Mouse (Mus musculus): ENCODE measurements around the gene Nup210. TPM values are rescaled to one million over a fixed set of nuclear protein-coding genes. Genes with fewer than 3 reads are reported as not detected.
"Not testable (repeated sequence)": the region's sequence is repeated elsewhere in the genome, so short reads cannot be mapped to it uniquely, and the experiment has no call there.

Nup210 gene
- total RNA-seq, 1 experiment from 2014 or later, result 208 TPM

DNA sequence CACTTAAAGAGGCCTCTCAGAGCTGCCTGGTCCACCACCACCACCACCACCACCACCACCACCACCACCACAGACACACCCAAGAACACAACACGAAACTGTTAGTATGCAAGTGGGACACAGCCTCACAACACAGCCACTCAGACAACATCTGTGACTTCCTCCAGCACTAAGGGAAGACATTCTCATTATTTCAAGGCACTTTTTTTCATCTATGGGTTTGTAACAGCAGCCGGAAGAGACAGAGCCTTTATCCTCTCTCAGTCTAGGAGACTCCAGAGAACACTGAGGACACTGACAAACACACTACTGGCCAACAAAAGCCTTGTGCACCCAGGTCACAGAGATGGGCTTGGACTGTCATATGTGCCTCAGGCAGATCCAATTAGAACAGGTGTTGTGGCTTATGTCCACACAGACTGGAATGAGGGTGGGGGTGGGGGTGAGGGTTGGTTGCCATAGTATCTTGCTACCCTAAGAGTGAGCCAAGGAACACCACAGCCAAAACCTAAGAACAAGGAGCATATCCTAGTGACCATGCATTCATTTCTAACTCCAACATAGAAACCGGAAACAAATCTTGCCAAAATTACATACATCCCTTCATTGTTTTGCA is 8.2 kb downstream of the Nup210 start:
- no peak for ATAC-seq (replicated peaks; ENCODE audit: low read depth, poor library complexity, severe bottlenecking)

DNA sequence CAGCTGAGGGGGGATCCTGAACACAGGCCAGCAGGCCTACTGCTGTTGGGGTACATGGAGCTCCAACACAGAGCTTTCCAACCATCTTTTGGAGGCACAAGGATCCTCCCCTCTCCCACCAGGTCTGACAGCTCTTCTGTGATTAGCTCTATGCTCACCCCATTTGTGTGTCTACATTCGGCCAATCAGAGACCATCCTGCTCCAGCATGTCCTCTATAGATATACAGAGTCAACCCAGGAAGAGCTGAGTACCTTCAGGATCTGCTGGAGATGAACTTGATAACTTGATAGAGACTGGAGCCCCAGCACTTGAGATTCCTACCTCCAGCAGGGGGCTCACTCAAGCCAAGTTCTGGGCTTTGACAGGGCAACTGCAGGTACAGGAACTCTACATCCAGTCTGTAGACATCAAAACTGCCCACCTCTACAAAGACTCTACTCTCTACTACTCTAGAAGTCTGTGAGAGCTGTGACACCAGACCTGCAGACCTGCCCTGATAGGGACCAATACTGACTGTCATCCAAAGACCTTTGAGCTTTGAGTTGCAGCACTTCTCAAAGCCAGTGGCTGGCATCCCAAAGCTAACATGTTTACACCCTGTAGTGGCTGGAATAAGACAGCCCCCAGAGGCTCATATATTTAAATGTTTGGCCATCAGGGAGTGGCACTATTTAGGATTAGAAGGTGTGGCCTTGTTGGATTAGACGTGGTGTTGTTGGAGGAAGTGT is 11.1 kb downstream of the Nup210 start:
- no peak for ATAC-seq (replicated peaks; ENCODE audit: low read depth, poor library complexity, severe bottlenecking)

DNA sequence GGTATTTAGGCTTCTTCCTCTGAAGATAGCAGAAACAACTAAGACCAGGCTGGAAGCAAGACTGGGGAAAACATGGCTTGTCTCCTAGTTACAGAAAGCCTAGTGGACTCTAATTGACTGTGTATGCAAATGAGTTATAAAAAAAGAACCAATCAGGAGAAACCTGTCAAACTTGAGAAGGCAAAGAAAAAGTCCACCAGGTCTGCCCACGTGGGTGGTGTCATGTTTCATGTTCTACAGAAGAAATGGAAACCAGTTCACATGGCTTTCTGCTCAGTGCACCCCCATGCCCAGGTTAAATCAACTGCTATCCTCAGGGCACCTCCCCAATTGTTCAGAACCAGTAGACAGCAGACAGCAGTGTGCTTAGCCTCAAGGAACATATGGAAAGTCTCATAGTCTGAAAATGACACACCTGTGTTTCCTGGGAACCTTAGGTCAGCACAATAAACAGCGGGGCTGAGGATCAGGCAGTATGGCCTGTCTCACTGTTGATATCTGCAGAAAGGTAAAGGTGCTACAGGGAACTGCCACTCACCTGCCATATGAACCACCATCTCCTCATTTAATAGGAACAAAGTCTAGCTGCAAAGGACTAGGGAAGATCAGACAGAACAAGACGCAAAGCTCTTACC is 11.7 kb downstream of the Nup210 start:
- peak; percentile 73 for ATAC-seq (replicated peaks; ENCODE audit: low read depth, poor library complexity, severe bottlenecking)

DNA sequence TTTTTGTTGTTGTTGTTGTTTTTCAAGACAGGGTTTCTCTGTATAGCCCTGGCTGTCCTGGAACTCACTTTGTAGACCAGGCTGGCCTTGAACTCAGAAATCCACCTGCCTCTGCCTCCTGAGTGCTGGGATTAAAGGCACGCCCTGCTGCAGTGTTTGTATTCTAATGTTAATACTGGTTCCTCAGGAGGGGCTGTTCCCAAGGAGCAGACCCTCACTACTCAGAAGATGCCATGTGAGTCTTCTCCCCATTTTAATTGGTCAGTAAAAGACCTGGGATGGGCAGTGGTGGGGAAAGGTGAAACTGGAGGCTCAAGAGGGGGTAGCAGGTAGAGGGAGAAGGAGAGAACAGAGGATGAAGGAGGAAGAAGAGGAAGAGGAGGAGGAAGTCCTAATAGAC is 13.2 kb downstream of the Nup210 start:
- not testable (repeated sequence) for ATAC-seq (replicated peaks; ENCODE audit: low read depth, poor library complexity, severe bottlenecking)

DNA sequence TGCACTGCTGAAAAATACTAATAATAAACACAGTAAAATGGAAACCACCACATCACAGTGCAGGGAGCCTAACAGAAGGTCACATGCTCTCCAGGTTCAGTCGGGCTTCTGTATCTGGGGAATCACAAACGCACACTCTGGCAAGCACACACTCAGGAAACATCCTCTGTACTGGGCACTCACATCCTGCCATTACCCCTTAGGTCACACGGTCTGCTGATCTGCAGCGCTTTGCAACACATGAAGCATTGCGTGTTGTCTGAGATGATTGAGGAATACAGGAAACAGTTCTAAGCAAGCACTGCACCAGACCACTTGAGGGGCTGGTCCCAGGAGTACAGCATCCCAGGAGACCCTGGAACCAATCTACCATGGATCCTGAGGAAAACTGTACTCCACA is 16.0 kb downstream of the Nup210 start:
- no peak for ATAC-seq (replicated peaks; ENCODE audit: low read depth, poor library complexity, severe bottlenecking)

DNA sequence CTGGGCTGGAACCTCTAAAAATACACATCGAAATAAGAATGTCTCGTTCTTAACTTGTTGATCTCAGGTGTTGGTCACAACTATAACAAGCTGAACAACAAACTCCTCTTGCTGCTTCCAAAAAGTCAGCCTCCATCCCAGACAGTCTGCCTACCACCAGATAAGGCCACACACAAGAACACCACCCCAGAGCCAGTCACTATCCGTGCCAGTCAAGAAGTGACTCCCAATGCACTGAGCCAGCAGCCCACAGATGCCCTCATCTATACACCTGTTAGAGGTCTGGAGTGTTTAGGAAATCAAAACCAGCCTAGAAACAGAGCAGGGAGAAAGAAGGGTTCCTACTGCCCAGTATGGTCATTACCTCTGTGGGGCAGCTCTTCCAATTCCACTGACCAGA is 18.8 kb downstream of the Nup210 start:
- no peak for ATAC-seq (replicated peaks; ENCODE audit: low read depth, poor library complexity, severe bottlenecking)

DNA sequence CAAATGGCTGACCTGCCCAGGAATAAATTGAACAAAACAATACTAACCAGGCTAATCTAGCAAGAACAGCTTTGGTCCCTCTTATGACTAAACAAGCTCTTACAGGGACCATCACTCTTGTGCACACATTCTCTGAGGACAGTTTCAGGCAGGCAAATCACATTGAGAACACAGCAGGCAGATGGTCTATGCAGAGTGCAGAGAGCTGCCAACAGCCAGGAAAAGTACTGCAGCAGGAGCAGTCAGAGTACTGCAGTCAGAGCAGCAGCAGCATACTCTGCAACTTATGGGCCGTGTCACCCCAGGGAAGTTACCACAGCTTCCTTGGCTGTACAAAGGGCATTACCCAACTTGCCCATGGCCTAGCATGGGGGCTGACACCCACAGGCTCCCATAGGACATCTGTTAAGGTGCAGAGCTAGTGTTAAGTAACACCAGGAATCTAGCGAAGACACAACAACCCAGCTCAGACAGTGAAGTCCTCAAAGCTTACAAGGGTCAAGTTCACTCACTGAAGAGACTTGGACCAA is 21.5 kb downstream of the Nup210 start:
- no peak for ATAC-seq (replicated peaks; ENCODE audit: low read depth, poor library complexity, severe bottlenecking)

DNA sequence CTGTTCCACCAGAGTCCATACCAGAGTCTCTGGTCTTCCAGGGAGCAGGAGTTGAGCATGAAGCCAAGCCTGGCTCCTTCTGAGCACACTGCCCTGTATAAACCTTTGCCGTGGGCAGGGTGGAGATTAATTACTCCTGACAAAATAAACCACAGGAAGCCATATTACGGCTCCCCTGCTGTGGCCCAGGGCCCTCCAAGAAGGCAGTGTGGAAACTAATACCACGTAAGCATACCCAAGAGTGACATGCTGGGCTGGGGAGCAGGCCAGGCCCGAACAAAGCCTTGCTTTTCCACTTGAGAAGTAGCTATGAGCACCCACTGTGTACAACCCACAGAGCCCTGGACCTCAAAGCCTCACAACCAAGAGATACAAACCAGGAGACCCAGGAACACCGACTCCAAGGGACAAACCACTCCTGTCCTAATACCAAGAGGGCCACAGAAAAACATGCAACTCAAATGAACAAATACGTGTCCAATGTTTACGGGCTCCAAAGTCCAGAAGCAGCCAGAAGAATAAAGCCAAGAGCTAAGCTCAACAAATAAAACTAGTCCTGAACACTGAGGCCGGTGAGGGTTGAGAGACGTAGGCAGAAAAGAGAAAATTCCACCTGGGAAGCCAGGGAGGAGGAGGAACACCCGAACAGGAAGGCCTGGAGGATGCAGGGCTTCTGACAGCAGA is 24.3 kb downstream of the Nup210 start:
- ATAC-seq (replicated peaks; ENCODE audit: low read depth, poor library complexity, severe bottlenecking), result peak; percentile 53; the same call in 1 of the 2 replicates

DNA sequence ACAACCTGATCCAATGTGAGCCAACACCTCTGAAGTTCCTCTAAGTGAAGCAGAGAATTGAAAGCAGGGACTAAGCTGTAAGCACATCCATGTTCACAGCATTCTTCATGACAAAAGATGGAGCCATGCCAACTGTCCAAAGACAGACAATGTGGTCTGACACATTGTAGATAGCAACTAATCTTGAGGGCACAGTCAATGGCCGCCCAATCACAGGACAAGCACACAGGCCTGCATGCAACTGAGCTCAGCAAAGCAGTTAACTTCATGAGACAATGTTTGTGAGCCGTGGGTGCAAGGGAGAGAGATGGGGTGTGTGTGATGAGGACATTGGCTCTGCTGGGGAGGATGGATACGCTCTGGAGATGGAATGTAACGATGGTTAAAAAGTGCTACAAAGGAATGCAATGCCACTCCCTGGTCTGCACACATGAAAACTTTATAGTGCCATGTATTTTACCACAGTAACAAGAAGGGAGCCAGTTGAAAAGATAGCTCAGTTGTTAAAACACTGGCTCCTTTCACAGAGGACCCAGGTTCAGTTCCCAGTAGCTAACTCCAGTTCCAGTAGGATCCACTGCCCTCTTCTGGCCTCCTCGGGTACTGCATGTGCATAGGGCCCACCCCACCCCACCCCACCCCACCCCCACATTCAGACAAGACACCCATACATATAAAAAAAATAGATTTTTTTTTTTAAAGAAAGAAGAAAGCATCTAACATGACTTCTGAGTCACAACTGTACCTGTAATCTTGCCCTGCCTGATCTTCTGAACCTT is 31.3 kb downstream of the Nup210 start:
- ATAC-seq (replicated peaks; ENCODE audit: low read depth, poor library complexity, severe bottlenecking), result peak; percentile 61

DNA sequence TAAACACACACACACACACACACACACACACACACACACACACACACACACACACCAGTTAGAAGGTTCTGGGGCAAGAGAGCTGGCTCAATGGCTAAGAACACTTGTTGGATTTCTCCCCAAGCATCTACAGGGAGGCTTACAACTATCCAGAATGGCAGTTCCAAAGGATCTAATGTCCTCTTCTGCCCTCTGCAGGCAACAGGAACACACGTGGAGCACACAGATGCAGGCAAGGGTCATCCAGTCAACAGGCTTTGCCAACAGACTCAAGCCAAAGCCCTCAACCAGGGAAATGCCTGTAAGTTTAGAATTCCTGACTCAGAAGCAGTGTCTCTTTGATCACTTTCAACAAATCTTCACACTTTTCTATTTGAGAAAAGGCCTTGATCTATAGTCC is 36.6 kb downstream of the Nup210 start:
- ATAC-seq (replicated peaks; ENCODE audit: low read depth, poor library complexity, severe bottlenecking), result 0 out of 2 replicates have a peak, but pooled peaks have one; percentile 25

DNA sequence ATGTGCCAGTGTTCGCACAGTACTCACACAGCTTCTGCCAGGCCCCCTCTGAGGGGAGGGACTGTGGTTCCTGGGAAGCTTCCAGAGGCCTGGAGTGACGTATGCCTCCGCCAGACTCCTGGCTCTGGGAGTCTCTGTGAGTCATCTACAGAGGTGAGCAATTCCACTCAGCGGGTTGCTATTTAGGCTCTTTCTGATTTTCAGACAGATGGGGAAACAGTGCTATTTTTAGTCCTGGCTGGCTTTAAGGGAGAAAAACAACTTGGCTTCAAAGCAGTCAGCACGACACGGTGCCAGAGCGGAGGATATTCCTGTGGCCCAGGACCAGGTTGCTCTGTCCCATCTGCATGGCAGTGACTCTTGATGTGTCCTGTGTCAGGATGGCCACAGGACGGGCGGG is 40.4 kb downstream of the Nup210 start:
- no peak for ATAC-seq (replicated peaks; ENCODE audit: low read depth, poor library complexity, severe bottlenecking)

DNA sequence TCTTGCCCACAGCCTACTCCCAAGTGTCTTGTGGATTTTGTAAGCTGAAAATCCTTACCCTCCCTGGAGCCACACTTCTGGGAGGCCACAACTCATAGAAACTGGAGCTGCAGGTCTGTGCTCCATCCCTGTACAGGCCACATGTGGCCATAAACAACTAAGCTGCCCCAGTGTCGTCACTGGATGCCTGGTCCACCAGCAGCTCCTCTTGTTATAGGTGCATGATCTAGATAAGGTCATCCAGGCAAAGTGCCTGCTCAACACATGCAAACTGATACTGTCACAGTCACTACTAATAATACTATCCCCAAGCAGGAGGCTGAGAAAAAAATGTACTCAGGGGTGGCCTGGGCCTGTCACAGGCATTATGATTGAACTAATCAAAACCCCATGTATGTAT is 48.1 kb downstream of the Nup210 start:
- no peak for ATAC-seq (replicated peaks; ENCODE audit: low read depth, poor library complexity, severe bottlenecking)

DNA sequence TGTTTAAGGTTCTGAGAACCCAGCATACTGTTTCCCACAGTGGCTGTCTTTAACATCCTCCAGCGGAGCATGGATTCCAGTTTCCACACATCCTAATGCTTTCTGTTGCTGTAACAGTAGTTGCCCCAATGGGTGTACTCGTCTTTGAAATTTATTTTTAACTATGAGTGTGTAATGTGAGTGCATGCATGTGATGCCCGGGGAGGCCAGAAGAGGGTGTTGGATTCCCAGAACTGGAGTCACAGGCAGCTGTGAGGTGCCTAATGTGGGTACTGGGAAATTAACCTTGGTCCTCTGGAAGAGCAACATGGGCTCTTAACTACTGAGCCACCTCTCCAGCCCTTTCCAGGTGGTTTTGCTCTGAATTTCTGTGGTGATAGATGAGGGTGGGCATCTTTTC is 49.6 kb downstream of the Nup210 start:
- no peak for ATAC-seq (replicated peaks; ENCODE audit: low read depth, poor library complexity, severe bottlenecking)

DNA sequence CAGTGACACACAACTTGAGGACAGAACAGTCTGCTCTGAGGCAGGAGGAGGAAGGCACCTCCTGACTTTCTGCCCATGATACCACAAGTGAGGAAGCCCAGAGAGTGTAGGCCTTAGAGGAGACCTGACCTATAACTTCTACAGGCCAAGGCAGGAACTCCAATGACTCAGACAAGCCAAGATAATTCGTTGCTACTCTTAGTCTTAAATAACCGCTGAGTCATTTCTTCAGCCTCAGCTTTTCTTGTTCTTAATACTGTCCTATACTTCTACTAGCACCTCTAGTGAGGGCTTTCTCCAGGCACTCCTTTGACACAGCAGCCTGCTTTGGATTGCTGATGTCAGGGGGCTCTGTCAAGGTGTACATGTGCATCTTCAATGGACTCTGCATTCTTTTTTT is 55.3 kb downstream of the Nup210 start:
- no peak for ATAC-seq (replicated peaks; ENCODE audit: low read depth, poor library complexity, severe bottlenecking)

DNA sequence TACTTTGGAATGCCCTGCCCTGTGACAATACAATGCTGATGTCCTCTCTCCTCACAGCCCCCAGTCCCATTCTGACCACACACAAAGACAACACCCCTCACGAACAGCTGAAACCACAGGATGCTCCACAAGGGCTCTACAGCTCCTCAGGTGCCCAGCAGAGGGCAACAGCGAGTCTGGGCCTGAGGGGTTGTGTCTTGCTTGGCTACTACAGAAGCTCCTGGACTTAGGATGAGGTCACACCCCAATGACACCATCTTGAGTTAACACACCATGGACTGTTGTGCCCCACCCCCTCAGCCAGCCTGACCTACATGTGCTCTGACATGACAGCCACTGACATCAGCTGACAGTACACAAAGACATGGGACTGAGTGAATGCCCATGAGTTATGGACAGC is 56.9 kb downstream of the Nup210 start:
- ATAC-seq (replicated peaks; ENCODE audit: low read depth, poor library complexity, severe bottlenecking), result peak; percentile 61

DNA sequence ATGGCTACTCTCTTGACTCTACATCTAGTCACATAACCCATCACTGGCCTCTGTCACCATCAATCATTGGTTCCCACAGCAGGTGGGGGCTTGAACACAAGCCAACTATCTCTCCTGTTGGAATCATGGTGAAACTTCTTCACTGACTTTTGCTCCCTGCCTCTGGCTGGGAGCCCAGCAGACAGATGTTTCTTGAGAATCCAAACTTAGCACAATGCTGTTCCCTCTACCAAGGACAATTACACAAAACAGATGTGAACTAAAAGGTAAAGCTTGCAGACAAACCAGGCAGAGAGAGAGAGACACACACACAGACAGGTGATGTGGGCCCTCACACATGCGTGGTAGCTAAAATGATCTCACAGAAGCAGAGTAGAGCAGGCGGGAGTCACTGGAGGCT is 58.6 kb downstream of the Nup210 start:
- no peak for ATAC-seq (replicated peaks; ENCODE audit: low read depth, poor library complexity, severe bottlenecking)

DNA sequence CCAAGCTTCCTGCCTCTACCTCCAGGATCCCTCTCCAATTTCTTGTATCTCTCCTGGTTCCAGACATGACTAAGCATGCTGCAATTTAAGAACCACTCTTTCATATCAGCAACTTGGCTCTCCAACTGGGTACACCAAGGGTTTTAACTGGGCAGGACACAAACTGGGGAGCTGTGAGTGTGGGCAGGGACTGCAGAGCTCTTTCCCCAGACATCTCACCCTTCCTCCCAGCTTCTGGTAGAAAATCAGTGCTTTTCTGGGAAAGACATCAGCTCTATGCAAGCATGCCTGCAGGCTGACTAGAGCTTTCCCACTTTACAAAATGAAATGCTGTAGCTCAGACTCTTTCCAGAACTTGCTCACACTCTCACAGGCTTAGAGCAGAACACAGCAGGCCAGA is 60.3 kb downstream of the Nup210 start:
- ATAC-seq (replicated peaks; ENCODE audit: low read depth, poor library complexity, severe bottlenecking), result no peak

DNA sequence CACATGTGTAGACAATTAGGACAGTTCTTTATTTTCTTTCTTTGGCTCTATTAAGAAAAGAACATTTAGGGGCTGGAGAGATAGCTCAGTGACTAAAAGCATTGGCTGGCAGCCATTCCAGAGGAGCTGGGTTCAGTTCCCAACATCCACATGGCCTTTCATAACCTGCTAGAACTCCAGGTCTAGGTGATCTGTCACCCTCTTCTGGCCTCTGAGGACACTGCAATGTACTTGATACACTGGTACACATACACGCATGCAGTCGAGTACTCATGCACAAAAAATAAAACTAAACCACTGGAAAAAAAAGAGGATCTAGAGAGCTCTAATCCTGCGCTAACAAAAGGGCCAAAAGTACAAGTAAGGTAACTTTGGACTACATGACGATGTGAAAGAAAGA is 64.1 kb downstream of the Nup210 start:
- no peak for ATAC-seq (replicated peaks; ENCODE audit: low read depth, poor library complexity, severe bottlenecking)

DNA sequence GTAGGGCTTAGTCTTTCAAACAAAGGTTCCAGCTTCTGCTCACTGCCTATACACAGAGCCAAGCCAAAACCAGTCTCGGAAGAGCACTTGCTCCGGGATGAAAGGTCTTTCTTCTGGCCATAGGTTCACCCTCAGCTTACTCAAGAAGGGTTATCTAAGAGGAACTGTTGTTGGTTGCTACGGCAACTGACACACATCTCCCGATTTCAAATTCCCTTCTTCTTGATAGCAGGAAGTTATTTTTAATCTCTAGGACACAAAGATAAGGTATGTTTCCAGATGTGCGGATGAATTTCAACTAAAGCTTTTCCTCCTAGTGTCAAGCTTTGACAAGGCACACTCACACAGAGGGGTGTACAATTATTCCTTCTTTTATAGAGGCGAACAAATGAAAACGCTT is 68.6 kb downstream of the Nup210 start:
- 0 out of 2 replicates have a peak, but pooled peaks have one; percentile 19 for ATAC-seq (replicated peaks; ENCODE audit: low read depth, poor library complexity, severe bottlenecking)

DNA sequence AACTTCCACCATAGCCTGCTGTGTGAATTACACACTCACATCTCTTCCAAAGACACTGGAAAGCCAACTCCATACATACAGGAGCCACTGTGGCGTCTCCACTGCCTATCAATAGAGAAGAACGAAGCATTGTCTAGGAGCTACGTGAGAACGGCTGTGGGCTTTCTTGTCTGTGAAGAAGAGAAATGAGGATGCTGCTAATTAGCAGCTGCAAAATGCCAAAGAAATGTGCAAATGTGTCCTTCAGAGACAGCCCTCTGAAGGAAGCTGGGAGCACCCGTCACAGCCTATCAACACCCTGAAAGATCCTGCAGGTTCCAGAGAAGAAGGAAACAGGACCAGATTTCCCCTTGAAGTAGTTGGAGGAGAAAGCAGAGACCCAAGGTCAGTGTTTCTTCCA is 69.2 kb downstream of the Nup210 start:
- ATAC-seq (replicated peaks; ENCODE audit: low read depth, poor library complexity, severe bottlenecking), result no peak
